Mouse (Mus musculus) urinary bladder, postnatal 10 days (tissue): ENCODE measurements around the gene Cacng7.
"Not testable (repeated sequence)": the region's sequence is repeated elsewhere in the genome, so short reads cannot be mapped to it uniquely, and the experiment has no call there.

Source experiments
- DNase-seq: peaks from one replicate; pipeline ENCODE4 v3.0.0; 2022; ENCODE audit warnings: low spot score

Cacng7 gene

DNA sequence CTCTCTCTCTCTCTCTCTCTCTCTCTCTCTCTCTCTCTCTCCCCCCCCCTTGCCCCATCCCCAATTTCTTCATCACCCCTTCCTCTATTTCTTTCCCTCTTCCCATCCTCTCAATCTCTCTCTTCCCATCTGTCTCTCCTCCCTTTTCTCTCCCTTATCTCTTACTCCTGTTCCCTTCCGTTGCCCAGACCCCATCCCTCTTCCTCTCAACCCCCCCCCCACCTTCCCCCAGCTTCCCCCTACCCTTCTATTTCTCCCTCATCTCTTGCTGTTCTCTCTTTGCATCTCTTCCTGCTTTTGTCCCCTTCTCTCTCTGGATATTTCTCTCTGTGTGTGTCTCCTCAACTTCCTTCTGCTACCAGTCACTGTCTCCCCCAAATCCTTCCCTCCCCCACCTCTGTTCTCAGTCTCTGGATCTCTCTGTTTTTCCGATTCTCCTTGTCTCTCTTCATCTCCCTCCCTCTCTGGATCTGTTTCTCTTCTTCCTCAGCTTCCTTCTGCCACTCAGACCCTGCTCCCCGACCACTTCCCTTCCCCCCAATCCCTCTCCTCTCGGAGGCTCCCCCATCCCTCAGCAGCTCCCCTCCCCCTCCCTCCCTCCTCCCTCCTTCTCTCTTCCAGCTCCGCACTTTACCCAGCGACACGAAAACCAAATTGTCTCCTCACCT is 57.8 kb downstream of the Cacng7 start, which contains the start of gene Cacng8:
Gene Cacng8, plus strand, starts transcription at position 271 of the 668 bp plus-strand sequence.
- no peak for DNase-seq

DNA sequence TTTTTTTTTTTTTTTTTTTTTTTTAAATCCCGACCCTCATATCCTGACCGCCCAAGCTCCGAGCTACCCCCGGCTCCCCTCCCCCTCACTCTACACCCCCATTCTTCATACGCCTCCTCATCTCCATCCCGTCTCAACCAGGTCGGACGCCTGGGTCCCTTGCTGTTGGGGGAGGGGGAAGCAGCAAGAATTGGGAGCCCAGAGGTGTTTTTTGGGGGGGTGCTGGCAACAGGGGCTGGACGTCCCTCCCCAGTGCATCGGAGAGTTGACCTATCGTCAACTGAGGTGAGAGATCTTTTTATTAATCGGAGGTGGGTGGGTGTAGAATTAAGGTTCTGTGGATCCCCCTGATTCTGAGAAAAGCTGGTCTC is 58.3 kb downstream of the Cacng7 start:
- no peak for DNase-seq

DNA sequence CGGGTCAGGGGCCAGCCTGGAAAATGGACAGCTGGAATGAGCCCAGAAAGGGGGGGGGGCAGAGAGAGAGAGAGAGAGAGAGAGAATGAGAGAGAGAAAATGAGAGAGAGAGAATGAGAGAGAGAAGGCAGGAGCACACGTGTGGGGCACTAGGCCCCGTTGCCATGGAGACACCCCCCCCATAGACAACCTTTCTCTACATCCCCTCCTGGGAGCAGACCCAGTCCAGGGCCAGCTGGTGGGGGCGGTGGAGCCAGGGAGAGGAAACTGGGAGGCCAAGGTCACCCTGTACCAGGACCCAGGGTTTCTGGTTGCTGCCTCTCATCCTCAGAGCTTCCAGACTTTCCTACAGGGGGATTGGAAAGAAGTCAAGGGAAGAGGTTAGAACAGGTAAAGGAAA is 59.1 kb downstream of the Cacng7 start:
- no peak for DNase-seq

DNA sequence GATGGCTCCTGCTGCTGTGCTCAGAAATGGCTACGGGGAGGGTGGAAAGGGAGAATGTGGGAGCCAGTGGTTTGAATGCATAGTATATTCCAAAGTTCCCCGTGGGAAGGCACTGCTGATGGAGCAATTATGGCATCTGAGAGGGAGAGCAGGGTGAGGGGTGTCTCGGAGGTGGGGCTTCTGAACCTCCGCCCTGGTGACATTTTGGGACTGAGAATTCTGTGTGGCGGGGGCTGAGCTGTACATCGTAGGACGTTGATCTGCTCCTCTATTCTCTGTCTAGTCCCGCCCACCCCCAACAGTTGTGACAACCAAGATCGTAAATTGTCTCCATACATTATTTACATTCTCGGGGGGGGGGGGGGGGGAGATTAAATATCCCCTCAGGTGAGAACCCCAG is 64.6 kb downstream of the Cacng7 start:
- DNase-seq: no peak

DNA sequence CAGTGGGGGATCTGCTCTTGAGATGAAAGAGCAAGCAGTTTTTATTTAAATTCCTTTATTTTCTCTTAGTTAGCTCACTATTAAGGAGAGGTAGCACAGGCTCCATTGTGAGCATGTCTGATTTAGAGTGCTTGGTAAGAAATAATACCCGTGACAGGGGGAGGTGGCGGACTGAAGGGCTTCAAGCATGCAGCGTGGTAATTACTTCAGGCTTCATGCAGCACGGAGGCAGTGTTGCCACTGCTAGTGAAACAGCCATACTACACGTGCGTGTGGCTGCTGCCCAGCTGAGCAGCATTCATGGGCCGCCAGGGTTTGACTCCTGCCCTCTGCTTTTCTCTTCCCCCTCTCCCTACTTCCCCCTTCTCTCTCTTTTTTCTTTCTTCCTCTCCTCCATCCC is 65.0 kb downstream of the Cacng7 start:
- DNase-seq: no peak

DNA sequence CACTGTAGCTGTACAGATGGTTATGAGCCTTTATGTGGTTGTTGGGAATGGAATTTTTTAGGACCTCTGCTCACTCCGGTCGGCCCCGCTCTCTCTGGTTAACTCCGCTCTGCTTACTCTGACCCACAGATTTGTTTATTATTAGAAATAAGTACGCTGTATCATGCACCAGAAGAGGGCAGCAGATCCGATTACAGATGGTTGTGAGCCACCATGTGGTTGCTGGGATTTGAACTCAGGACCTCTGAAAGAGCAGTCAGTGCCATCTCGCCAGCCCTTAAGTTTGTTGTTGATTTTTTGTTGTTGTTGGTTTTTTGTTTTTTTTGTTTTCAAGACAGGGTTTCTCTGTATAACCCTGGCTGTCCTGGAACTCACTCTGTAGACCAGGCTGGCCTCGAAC is 65.6 kb downstream of the Cacng7 start:
- DNase-seq: not testable (repeated sequence)

DNA sequence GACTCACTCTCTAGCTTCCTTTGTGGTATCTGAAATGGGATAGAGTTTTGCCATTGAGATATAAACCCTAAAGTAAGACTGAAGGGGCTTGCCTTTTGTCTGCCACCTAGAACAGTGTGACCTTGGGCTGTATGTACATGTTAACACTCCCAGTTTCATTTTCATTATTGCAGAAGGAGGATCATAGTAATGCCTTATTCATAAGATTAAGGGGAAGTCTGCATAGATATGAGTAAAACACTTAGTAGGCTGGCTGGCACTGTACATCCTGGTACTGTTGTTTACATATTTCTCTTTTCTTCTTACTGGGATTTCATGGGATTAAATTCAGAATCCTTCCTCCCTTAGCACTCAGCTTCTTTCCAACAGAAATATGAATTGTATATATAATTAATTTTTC is 67.2 kb downstream of the Cacng7 start:
- no peak for DNase-seq

DNA sequence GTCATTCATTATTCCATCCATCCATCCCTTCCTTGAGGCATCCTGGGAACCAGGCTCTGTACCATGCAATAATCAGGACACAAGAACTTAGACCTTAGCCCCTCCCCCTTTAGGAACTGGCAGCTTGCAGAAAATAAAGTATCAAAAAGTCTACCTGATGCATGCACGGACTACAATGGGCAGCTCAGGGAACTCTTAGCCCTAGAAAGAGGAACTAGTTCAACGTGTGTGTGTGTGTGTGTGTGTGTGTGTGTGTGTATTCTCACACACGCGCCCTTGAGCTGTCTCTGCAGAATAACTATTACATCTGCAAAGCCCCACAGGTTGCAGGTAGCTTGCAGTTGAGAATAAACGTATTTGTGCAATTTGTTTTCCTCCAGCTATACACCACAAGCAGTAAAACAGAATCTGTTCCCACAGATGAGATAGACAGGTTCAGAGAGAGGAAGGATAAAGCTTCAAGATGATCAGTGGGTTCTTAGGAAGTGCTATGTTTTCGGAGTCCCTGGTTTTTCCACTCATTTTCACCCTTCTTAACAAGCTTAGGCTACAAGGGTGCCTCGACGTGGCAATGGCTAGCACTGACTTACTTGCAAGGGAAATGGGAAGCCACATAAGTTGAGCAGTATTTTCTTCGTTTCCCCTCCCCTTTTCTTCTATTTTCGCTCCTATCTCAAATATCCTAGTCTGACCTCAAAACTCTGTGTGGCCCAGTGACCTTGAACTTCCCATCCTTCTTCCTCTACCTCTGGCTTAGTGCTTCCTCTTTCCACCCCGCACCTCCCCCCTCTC is 77.2 kb downstream of the Cacng7 start:
- no peak for DNase-seq

DNA sequence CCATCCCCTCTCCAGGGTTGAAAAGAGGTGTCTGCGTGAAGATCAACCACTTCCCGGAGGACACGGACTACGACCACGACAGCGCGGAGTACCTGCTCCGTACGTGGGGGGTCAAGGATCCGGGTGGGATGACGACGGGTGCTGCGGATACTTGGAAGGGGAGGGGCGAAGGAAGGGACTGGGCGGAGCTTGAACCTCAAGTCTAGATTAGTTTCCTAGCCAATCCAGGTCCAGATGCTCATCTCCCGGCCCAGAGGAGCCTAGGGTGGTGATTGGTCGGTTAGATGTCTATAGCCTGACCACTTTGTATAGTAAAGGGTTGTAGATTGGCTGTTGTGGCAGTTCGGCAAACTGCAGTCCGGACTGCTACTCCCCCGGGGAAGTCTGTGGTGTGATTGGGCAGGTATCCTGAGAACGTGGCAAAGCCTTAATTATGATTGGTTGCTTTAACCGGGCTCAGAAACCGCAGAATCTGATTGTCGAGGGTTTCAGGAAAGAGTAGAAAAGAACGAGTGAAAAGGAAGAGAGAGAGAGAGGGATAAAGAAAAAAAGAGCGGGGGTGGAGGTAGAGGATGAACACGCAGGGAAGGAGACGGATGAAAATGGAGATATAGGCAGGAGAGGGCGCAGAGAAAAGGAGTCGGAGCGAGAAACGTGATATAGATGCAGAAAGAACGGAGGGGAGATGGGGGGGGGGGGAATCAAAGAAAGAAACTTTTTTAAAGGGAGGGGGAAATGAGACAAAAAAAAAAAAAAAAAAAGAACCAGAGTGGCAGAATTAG is 78.6 kb downstream of the Cacng7 start:
- DNase-seq: no peak

DNA sequence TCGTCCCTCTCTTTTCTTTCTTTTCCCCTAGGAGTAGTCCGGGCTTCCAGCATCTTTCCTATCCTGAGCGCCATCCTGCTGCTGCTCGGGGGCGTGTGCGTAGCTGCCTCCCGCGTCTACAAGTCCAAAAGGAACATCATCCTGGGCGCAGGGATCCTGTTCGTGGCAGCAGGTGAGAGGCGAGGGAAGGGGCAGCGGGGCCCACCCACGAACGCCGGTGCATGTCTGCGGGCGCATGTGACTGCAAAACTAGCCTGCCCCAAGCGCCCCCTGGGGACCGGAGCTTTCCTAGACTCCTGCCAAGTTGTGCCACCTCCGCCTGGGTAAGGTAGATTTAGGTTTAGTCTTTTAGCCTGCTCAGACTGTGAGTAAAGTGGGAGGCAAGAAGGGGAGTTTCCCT is 79.3 kb downstream of the Cacng7 start:
- no peak for DNase-seq

DNA sequence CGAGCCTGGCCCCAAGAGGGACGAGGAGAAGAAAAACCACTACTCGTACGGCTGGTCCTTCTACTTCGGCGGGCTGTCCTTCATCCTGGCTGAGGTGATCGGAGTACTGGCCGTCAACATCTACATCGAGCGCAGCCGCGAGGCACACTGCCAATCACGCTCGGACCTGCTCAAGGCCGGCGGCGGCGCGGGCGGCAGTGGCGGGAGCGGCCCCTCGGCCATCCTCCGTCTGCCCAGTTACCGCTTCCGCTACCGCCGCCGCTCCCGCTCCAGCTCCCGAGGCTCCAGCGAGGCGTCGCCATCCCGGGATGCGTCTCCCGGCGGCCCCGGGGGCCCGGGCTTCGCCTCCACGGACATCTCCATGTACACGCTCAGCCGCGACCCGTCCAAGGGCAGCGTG is 82.1 kb downstream of the Cacng7 start:
- DNase-seq: no peak

DNA sequence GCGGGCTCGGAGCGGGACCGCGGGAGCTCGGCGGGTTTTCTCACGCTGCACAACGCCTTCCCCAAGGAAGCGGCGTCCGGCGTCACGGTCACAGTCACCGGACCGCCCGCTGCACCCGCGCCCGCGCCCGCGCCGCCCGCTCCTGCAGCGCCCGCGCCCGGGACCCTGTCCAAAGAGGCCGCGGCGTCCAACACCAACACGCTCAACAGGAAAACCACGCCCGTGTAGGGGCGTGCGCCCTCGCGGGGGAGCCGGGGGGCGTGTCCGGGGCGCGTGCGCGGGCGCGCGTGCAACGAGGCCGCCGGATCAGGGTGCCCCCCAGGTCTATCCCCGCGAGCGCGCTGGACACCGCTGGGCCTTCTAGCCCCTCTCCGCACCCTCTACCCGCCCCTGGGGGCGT is 82.6 kb downstream of the Cacng7 start:
- DNase-seq: no peak
